8 mouse cellular contexts compared by ENCODE assay signal in the genomic region with DNA sequence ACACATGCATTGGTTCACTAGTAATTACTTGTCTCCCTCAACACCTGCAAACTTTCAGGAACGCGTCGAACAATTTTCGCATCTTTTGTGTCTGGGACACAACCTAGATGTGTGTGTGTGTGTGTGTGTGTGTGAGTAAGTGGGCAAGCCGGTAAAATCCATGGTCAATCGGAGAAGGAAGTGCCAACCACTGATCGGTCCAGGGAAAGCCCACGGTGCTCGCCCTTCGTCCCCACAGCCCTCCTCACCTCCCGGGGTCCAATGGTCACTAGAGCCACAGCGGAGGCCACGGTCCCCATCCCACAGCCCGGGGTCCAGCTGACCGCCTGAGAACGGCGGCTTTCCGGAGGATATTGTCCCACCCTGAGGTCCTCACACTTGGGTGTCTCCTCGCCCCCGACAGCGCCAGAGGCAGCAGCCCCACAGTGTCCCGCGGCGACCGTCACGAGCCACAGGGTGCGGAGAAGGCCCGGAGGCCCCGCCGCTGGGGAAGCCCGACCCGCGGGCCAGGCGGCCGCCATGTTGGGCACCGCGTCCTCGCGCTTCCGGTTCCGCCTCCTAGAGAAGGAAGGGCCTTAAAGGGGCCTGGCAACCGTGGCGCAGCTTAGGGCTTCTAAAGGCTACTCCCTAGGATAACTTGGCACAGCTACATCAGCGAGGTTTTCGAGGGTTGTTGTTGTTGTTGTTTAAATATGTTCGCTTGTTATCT. TPM values are rescaled to one million over a fixed set of nuclear protein-coding genes. Genes with fewer than 3 reads are reported as not detected.
A peak's percentile ranks its signal among the peaks of the same experiment; 100 is the strongest.
DNase-seq lines count a peak whose midpoint lies in the region; ATAC-seq and TF ChIP-seq lines count a peak whose summit lies in the region.

A gene (minus strand): TSS at position 591 of the 709 bp plus-strand sequence.

- H3K9me3 ChIP-seq in hindbrain, embryonic 16.5 days (ENCODE audit: control insufficient read depth, low read length): no peaks in the 10 kb centered on the region

- peak within 1 kb of the TSS; percentile 99 for H3K4me3 ChIP-seq in gastrocnemius, adult 2 months
- H3K4me3 ChIP-seq in hindbrain, embryonic 16.5 days (ENCODE audit: low read length): peak within 1 kb of the TSS; percentile 96
- H3K4me3 ChIP-seq in left cerebral cortex, adult 2 months: peak within 1 kb of the TSS; percentile 95
- peak within 1 kb of the TSS; percentile 77 for H3K4me3 ChIP-seq in macrophage (ENCODE audit: inconsistent target)

- H3K79me2 ChIP-seq in macrophage (ENCODE audit: inconsistent target): peaks cover 51% of the 10 kb centered on the region; the same call in 1 of the 2 replicates

- H3K4me1 ChIP-seq in hindbrain, embryonic 16.5 days (ENCODE audit: control insufficient read depth, insufficient read depth, low read depth, low read length): peaks cover 8% of the 10 kb centered on the region

- H3K27me3 ChIP-seq in hindbrain, embryonic 16.5 days (replicated peaks; ENCODE audit: control insufficient read depth, insufficient read depth, low read length): no peaks in the 10 kb centered on the region

- peak; percentile 91 for DNase-seq in gastrocnemius, adult 2 months
- peak; percentile 80 to 85 for DNase-seq in left cerebral cortex, adult 2 months (ENCODE audit: extremely low spot score in 1 of 2, low spot score in 2 of 2)
- peak; percentile 63 for DNase-seq in retina, postnatal 7 days (ENCODE audit: low read depth, low spot score)
- DNase-seq in urinary bladder, adult 18-20 months (ENCODE audit: low spot score in 2 of 2): peak; percentile 65 to 81

- no peak for TF ChIP-seq CTCF in gastrocnemius, adult 2 months (IDR thresholded peaks at IDR 0.05)
- TF ChIP-seq CTCF in left cerebral cortex, adult 2 months (IDR thresholded peaks at IDR 0.05): no peak; the same call in 1 of the 2 replicates

- H3K36me3 ChIP-seq in hindbrain, embryonic 16.5 days (ENCODE audit: control insufficient read depth, insufficient read depth, low read length): peaks cover 3% of the 10 kb centered on the region; the same call in 1 of the 2 replicates
- no peaks in the 10 kb centered on the region for H3K36me3 ChIP-seq in macrophage (ENCODE audit: inconsistent target)

- intact Hi-C loops in gastrocnemius, adult 2 months (cut with DNase I): loop anchor here (5.0 kb wide), 1 partner anchor 631 kb away; no protein-coding TSS in a partner anchor
- intact Hi-C loops in left cerebral cortex, adult 2 months (cut with DNase I): no loop called here

- ATAC-seq in activated CD4-positive, CD25-positive, alpha-beta regulatory T cell, adult 4 months: peak; percentile 98
- peak; percentile 97 for ATAC-seq in common myeloid progenitor, adult 5-6 weeks (replicated peaks; ENCODE audit: low read depth, poor library complexity, severe bottlenecking)
- peak; percentile 97 for ATAC-seq in hindbrain, embryonic 16.5 days

- H3K4me2 ChIP-seq in hindbrain, embryonic 16.5 days (ENCODE audit: low read length): peak within 1 kb of the TSS; percentile 70

- peak within 1 kb of the TSS; percentile 91 for H3K27ac ChIP-seq in gastrocnemius, adult 2 months
- peak within 1 kb of the TSS; percentile 68 for H3K27ac ChIP-seq in hindbrain, embryonic 16.5 days (ENCODE audit: low read depth, low read length)
- H3K27ac ChIP-seq in left cerebral cortex, adult 2 months: peak within 1 kb of the TSS; percentile 84
- peak within 1 kb of the TSS; percentile 46 for H3K27ac ChIP-seq in macrophage

- WGBS in hindbrain, embryonic 16.5 days: under 1% methylated on average over 46 of the region's 46 CpGs
- WGBS in macrophage (ENCODE audit: missing documents): under 1% methylated on average over 45 of the region's 46 CpGs

- peak within 1 kb of the TSS; percentile 98 for H3K9ac ChIP-seq in hindbrain, embryonic 16.5 days (ENCODE audit: low read depth, low read length)

RNA-seq across cellular contexts. Expression of the gene that starts here (rescaled TPM):
- 10 to 100 TPM; 46.0 to 46.5 TPM for polyA plus RNA-seq in activated CD4-positive, CD25-positive, alpha-beta regulatory T cell, adult 4 months (2017; shearing (Covaris generic))
- total RNA-seq in common myeloid progenitor, adult 5-6 weeks (2017): 16.3 and 26.7 TPM in 2 replicates
- total RNA-seq in gastrocnemius, adult 2 months (2021): 10 to 100 TPM; 35.1 to 39.4 TPM
- 136 and 143 TPM in 2 replicates for polyA plus RNA-seq in hindbrain, embryonic 16.5 days (2015; fragmentation: Nextera tagmentation; extraction: Ambion mirVana)
- 10 to 100 TPM; 36.2 to 40.5 TPM for total RNA-seq in left cerebral cortex, adult 2 months (2021)
- total RNA-seq in macrophage (2018; cell fraction: chromatin; rRNA removed): 10 to 100 TPM in 13 of 26 experiments, 1 to 10 TPM in 13; 6.1 to 17.4 (median 10.1) TPM
- 10 to 100 TPM; 31.7 to 46.5 (median 37.8) TPM for total RNA-seq in macrophage (2018; cell fraction: cytosol; rRNA removed)
- 10 to 100 TPM in 25 of 26 experiments, 1 to 10 TPM in 1; 9.6 to 27.9 (median 17.5) TPM for total RNA-seq in macrophage (2018; cell fraction: nucleus; rRNA removed)
- polyA plus RNA-seq in macrophage (2018): 26.4 to 48.2 TPM (median 36.1 TPM) in 3 replicates

Comparison
In these comparisons a context has a peak if more than half of its experiments do, and no peak if none do; other contexts are left out.
1. Peak in every context shown above with its lines: DNase-seq, ATAC-seq, H3K4me3 ChIP-seq and H3K27ac ChIP-seq.